Mouse (Mus musculus) hematopoietic stem cell, adult 5-6 weeks (primary cell): Measurements from ENCODE around the gene Naa11. TPM values are rescaled to one million over a fixed set of nuclear protein-coding genes. Genes with fewer than 3 reads are reported as not detected.

Experiments
- ATAC-seq, 2 experiments: fragments of 125-278 bp in 1 of 2; replicated peaks in 1 of 2; 2 replicates each; pipeline ENCODE4 v1.8.0; 2016 to 2017; ENCODE audit warnings: inconsistent platforms in 2 of 2, mild to moderate bottlenecking in 2 of 2, moderate number of reproducible peaks in 2 of 2, low read depth in 1 of 2, moderate TSS enrichment in 1 of 2; ENCODE audit not compliant: low FRiP score in 2 of 2, poor library complexity in 2 of 2, severe bottlenecking in 2 of 2, insufficient read depth in 1 of 2, low TSS enrichment in 1 of 2
- total RNA-seq: library from RNA; stranded (forward); fragments of 172-1452, 232-1000 nt; gene quantifications from 2 replicates; pipeline ENCODE4 v1.2.3, GENCODE M21; 2017

The Naa11 gene
- total RNA-seq, result not detected in 2 replicates

GRCm38 (mm10) chr5:97392160-97392559 is at the start of gene Naa11:
Gene Naa11 (minus strand): TSS chr5:97392379.
- ATAC-seq, result no peak

- ATAC-seq, result no peak
These were observed 40.3 kb upstream of the Naa11 start for GRCm38 (mm10) chr5:97432512-97432911.

GRCm38 (mm10) chr5:97429976-97430375 is 37.8 kb upstream of the Naa11 start:
- ATAC-seq, result no peak

DNA sequence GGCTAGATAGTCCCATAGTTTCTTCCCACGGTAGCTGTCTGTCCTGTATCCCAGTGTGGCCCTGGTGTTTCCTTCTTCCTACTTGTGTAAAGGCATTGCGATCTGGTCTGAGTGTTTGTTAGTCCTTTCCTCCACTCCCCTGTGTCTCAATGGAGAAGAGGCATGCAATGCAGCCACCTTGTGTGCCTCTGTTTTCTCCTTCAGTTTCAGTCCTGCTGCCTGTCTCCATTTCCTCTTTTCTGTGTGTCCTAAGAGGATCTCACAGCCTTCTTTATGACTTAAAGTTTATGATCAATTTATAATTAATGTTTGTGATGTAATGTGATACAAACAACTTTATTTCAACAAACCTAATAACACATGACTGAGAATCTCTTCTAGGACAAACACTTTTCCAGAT is 29.5 kb upstream of the Naa11 start:
- no peak for ATAC-seq

GRCm38 (mm10) chr5:97417185-97417584 is 25.0 kb upstream of the Naa11 start:
- peak in 1 of 2 experiments; percentile 49; a peak in 1 of 4 replicates for ATAC-seq

GRCm38 (mm10) chr5:97415837-97416236 is 23.7 kb upstream of the Naa11 start:
- no peak for ATAC-seq

- no peak for ATAC-seq
These were observed 21.5 kb upstream of the Naa11 start for GRCm38 (mm10) chr5:97413716-97414115.

- ATAC-seq, result no peak
These were observed 18.0 kb upstream of the Naa11 start for GRCm38 (mm10) chr5:97410190-97410589.

DNA sequence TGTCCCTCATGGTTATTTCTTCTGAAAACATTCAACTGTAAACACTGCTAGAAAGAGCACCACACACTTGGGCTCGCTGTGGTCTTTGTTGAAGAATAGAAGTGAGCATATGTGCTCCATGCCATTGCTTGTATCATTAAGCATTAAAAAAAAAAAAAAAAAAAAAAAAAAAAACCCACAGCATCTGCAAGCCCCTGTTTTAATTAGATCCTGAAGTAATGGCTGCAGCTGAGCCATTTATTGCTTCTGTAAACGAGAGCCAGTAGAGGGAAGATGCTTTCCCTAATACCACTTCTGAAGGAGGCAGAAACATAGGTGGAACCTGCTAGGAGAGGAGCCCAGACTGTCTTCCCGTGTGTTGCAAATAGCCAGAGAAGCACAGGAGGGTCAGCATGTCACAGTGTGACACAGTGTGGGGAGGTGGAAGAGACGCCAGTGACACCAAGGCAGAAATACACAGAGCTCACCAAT is 17.1 kb upstream of the Naa11 start:
- no peak for ATAC-seq

- ATAC-seq, result no peak
These were observed 8.9 kb upstream of the Naa11 start for GRCm38 (mm10) chr5:97401042-97401441.

DNA sequence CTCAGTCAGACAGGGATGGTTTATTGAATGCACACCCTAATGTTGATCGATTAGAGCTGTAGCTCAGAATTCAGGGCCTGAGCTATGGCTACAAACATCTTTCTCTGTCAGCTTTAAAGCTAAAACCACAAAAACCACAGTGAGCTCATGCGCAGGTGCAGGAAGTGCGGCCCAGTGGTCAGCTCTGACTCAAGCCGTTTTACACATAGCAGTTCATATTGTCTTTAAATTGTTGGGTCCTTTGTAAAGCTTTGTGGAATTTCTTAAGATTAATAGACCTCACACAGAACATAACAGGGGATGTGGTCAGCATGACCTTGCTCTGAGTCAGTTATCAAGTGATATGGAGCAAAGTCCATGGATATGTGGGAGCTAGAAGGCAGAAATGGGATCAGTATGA is 5.4 kb upstream of the Naa11 start:
- ATAC-seq, result peak in 1 of 2 experiments; percentile 32; a peak in 1 of 4 replicates

DNA sequence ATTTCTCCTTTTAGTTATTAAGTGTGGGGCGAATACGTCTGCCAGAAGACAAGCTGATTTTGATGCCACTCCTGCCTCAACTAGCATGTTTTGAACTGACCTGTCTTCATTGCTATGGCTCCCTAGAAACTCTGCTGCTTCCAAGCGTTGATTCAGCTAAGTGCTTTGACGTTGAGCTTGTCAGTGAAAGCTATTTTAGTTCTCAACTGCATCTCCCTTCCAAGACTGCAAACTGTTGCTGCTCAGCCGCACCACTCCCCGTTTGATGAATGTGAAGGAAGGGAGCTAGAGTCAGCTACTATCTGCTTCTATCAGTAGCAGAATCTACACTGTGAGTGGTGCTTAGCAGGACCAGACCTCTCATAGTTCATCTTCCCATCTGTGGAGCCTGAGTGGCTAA is 4.6 kb downstream of the Naa11 start:
- ATAC-seq, result no peak

GRCm38 (mm10) chr5:97384399-97384798 is 7.8 kb downstream of the Naa11 start:
- peak; percentile 78 to 79; a peak in 3 of 4 replicates for ATAC-seq

GRCm38 (mm10) chr5:97382548-97383222 is 9.5 kb downstream of the Naa11 start:
- no peak for ATAC-seq

DNA sequence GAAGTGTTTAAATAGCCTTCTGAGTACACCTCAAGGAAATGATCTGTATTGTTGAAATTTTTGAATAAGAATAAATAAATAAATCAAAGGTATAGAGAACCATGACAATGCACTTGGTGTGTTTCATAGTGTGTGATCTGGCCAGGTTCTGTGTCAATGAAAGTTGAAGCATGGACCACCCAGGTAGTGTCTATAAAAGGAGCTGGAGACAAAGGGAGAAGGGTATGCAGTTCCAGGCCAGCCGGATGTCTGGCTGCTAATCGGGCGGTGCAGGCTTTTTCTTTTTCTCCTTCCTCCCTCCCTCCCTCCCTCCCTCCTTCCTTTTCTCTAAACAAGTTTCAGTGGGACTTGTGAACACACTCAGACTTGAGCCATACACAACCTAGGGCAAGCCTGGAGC is 12.2 kb downstream of the Naa11 start:
- no peak for ATAC-seq

- peak; percentile 34 to 37; a peak in 2 of 4 replicates for ATAC-seq
These were observed 27.4 kb downstream of the Naa11 start for GRCm38 (mm10) chr5:97364781-97365180.

DNA sequence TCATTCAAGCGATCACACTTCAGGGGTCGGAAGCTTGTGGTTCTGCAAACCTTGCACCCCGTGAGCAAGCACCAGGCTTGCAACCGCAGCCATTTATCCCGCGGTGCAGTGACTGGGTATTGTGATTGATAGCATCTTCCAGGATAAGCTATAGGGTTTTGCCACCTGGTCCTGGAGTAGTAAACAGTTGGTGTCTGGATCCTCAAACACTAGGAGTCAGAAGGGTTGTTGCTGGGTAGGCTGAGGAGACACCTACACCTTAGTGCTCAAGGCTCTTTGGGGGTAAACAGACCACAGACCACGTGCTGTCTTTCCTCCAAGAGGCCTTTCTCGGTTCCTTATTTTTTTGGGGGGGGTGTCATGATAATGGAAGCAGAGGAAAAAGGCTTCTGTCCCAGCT is 27.9 kb downstream of the Naa11 start:
- peak; percentile 93 to 95 for ATAC-seq

GRCm38 (mm10) chr5:97362539-97362938 is 29.6 kb downstream of the Naa11 start:
- ATAC-seq, result peak; percentile 46 to 51; a peak in 2 of 4 replicates

DNA sequence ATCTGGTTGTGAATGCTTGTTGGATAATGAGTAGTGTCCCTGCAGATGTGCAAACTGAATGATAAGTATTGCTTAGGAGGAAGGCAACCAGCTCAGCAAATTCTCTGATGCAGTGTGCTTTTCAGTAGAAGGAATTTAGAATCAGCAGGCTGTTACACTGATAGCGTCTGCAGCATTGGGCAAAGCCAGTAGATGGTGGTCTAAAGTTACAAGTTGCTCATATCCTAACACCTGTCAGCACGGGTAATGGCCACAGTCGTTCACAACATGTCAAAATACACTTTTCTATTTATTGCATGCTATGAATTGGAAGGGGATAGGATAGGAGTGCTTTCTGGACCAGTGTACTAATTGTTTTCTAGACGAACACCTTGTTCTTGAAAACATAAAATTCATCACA is 33.1 kb downstream of the Naa11 start:
- ATAC-seq, result no peak
